Comparison of ENCODE assay signal across 18 mouse cellular contexts in the genomic region with DNA sequence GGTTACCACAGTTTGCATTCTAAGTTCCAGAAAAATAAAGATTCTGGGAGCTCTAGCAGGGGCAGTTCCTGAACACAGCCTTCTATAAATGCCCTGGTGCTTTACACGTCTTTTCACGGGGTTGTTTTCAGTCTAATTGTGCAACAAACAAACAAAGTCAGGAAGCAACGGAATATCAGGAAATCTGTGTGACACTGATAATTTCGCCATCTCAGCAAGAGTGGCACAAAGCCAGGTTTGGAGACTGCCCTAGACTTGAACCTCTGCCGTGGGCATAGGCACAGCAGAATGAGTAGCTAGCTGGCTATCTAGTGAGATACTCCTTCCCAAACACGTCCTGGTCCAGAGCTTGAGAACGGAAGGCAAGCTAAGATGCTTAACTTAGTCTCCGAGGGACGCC. TPM values are rescaled to one million over a fixed set of nuclear protein-coding genes. Genes with fewer than 3 reads are reported as not detected.
DNase-seq lines count a peak whose midpoint lies in the region; ATAC-seq and TF ChIP-seq lines count a peak whose summit lies in the region.
"Had no signal": no experiment of that assay in that cellular context is flagged by ENCODE, and none has a peak within 500 bp of the region (broad histone marks: within the 10 kb centered on the region; RNA-seq: fewer than 3 reads in every experiment).

No protein-coding gene starts in this region.

- no peaks in the 10 kb centered on the region for H3K27me3 ChIP-seq in stomach, postnatal 0 days (ENCODE audit: control insufficient read depth, insufficient read depth, low read length)
- H3K27me3 ChIP-seq: hindbrain, embryonic 13.5 days had no signal

- TF ChIP-seq CTCF in stomach, postnatal 0 days (IDR thresholded peaks at IDR 0.05; ENCODE audit: low read depth): no peak

- TF ChIP-seq EP300 in stomach, postnatal 0 days (optimal IDR thresholded peaks at IDR 0.05): no peak

- ATAC-seq in common myeloid progenitor, adult 5-6 weeks (replicated peaks; ENCODE audit: low read depth, poor library complexity, severe bottlenecking): 0 out of 2 replicates have a peak, but pooled peaks have one; percentile 11
- ATAC-seq in stomach, postnatal 0 days (ENCODE audit: low FRiP score, low TSS enrichment): no peak
- ATAC-seq: midbrain, embryonic 16.5 days had no signal

- no peak overlapping the region for H3K27ac ChIP-seq in stomach, postnatal 0 days (replicated peaks)
- H3K27ac ChIP-seq: hindbrain, embryonic 13.5 days; layer of hippocampus, adult 2 months; macrophage had no signal

- H3K4me2 ChIP-seq in stomach, postnatal 0 days (replicated peaks; ENCODE audit: low read depth): no peak overlapping the region
- H3K4me2 ChIP-seq: hindbrain, embryonic 13.5 days had no signal

- 82% methylated on average over 9 of the region's 9 CpGs for WGBS in stomach, postnatal 0 days

- H3K4me3 ChIP-seq in stomach, postnatal 0 days (ENCODE audit: low read depth, low read length): no peak overlapping the region
- H3K4me3 ChIP-seq: erythroblast, embryonic 14.5 days; hindbrain, embryonic 13.5 days; layer of hippocampus, adult 2 months had no signal

- no peak overlapping the region for H3K9ac ChIP-seq in stomach, postnatal 0 days (ENCODE audit: low read length)
- H3K9ac ChIP-seq: hindbrain, embryonic 13.5 days had no signal

- no peaks in the 10 kb centered on the region for H3K4me1 ChIP-seq in stomach, postnatal 0 days (replicated peaks; ENCODE audit: control insufficient read depth, insufficient read depth)
- H3K4me1 ChIP-seq: hindbrain, embryonic 13.5 days had no signal

- DNase-seq in gastrocnemius, postnatal 25 days: peak; percentile 14
- no peak for DNase-seq in gastrocnemius, postnatal 10 days
- DNase-seq in 416B (ENCODE audit: low read depth): peak; percentile 41
- DNase-seq in kidney, postnatal 4 days: peak; percentile 26 to 44
- DNase-seq in stomach, postnatal 0 days (ENCODE audit: low spot score): no peak
- DNase-seq in frontal cortex, postnatal 36 days (ENCODE audit: low spot score in 2 of 2): no peak
- no peak for DNase-seq in right cerebral cortex, adult 2 months (ENCODE audit: low spot score in 2 of 2)
- DNase-seq: cerebellum, adult 11-12 months; embryo, embryonic 11 days; left cerebral cortex, postnatal 4 days; right cerebral cortex, postnatal 25 days had no signal

- no peaks in the 10 kb centered on the region for H3K9me3 ChIP-seq in stomach, postnatal 0 days (ENCODE audit: control insufficient read depth, low read length)
- H3K9me3 ChIP-seq: hindbrain, embryonic 13.5 days had no signal

- H3K36me3 ChIP-seq in stomach, postnatal 0 days (ENCODE audit: control insufficient read depth, insufficient read depth, low read length): no peaks in the 10 kb centered on the region

RNA-seq across cellular contexts. Expression of gene Tspan12, which starts 53.7 kb away (rescaled TPM):
- total RNA-seq in gastrocnemius, postnatal 25 days (2021): 10 to 100 TPM; 13.9 to 37.2 TPM
- total RNA-seq in gastrocnemius, postnatal 10 days (2021): 10 to 100 TPM; 39.7 to 44.5 TPM
- total RNA-seq in common myeloid progenitor, adult 5-6 weeks (2017): 0.69 TPM in 1 of 2 replicates, not detected in the other
- polyA plus RNA-seq in stomach, postnatal 0 days (2015; fragmentation: Nextera tagmentation; extraction: Ambion mirVana): 25.0 TPM in 2 replicates
- total RNA-seq: neutrophil, adult 5-6 weeks had no signal
- polyA plus RNA-seq: erythroblast, embryonic 14.5 days; macrophage had no signal

Comparison
In these comparisons a context has a peak if more than half of its experiments do, and no peak if none do; other contexts are left out.
1. DNase-seq: peak in gastrocnemius, postnatal 25 days (single experiment), 416B (single experiment) and kidney, postnatal 4 days (2 of 2); none in gastrocnemius, postnatal 10 days (single experiment), stomach, postnatal 0 days (single experiment), frontal cortex, postnatal 36 days (0 of 2) and right cerebral cortex, adult 2 months (0 of 2).